Mouse (Mus musculus): ENCODE measurements around the gene Snrnp27. TPM values are rescaled to one million over a fixed set of nuclear protein-coding genes. Genes with fewer than 3 reads are reported as not detected.
A peak's percentile ranks its signal among the peaks of the same experiment; 100 is the strongest.

The Snrnp27 gene
- polyA plus RNA-seq, 1 experiment from 2014 or later = 120 TPM

- Histone ChIP-seq H3K4me1 (replicated peaks; ENCODE audit: insufficient read depth, low read length) (no peaks in the 10 kb centered on the region), H3K9me3 (replicated peaks; ENCODE audit: low read length) (no peaks in the 10 kb centered on the region), H3K4me2 (ENCODE audit: low read length) (no peak overlapping the region), H3K9ac (ENCODE audit: low read depth, low read length) (no peak overlapping the region), H3K27ac (no peak overlapping the region), H3K4me3 (replicated peaks; ENCODE audit: low read depth, low read length) (no peak overlapping the region), H3K36me3 (ENCODE audit: insufficient read depth, low read length) (0 out of 2 replicates have a peak, but pooled peaks cover 19% of the 10 kb centered on the region), H3K27me3 (ENCODE audit: insufficient read depth, low read length) (no peaks in the 10 kb centered on the region)
- TF ChIP-seq CTCF (IDR thresholded peaks at IDR 0.05; ENCODE audit: low read depth) = no peak
- 86% methylated on average over 4 of the region's 4 CpGs for WGBS
- DNase-seq (ENCODE audit: low spot score) (no peak), ATAC-seq (replicated peaks; ENCODE audit: low FRiP score, low read depth) (no peak)
Measured at GRCm38 (mm10) chr6:86708072-86708774, 23.9 kb upstream of the Snrnp27 start.

GRCm38 (mm10) chr6:86702577-86702976, 18.3 kb upstream of the Snrnp27 start:
- no peak overlapping the region for H3K9ac ChIP-seq (ENCODE audit: low read depth, low read length)
- DNase-seq (ENCODE audit: low spot score) (no peak), ATAC-seq (replicated peaks; ENCODE audit: low FRiP score, low read depth) (no peak)
- no peak for TF ChIP-seq CTCF (IDR thresholded peaks at IDR 0.05; ENCODE audit: low read depth)
- no peaks in the 10 kb centered on the region for H3K4me1 ChIP-seq (replicated peaks; ENCODE audit: insufficient read depth, low read length)
- H3K9me3 ChIP-seq (replicated peaks; ENCODE audit: low read length) = no peaks in the 10 kb centered on the region
- H3K4me3 ChIP-seq (replicated peaks; ENCODE audit: low read depth, low read length) = no peak overlapping the region
- H3K4me2 ChIP-seq (ENCODE audit: low read length) = no peak overlapping the region
- 87% methylated on average over 9 of the region's 9 CpGs for WGBS
- no peaks in the 10 kb centered on the region for H3K27me3 ChIP-seq (ENCODE audit: insufficient read depth, low read length)
- peaks cover 50% of the 10 kb centered on the region for H3K36me3 ChIP-seq (ENCODE audit: insufficient read depth, low read length)
- H3K27ac ChIP-seq = no peak overlapping the region

GRCm38 (mm10) chr6:86697903-86698302, 13.6 kb upstream of the Snrnp27 start:
- H3K4me1 ChIP-seq (replicated peaks; ENCODE audit: insufficient read depth, low read length) = no peaks in the 10 kb centered on the region
- WGBS = 87% methylated on average over 6 of the region's 6 CpGs
- peaks cover 47% of the 10 kb centered on the region for H3K36me3 ChIP-seq (ENCODE audit: insufficient read depth, low read length)

GRCm38 (mm10) chr6:86696213-86696612, 11.9 kb upstream of the Snrnp27 start:
- ATAC-seq (replicated peaks; ENCODE audit: low FRiP score, low read depth) = no peak
- H3K9me3 ChIP-seq (replicated peaks; ENCODE audit: low read length) = no peaks in the 10 kb centered on the region
- DNase-seq (ENCODE audit: low spot score) = no peak
- no peaks in the 10 kb centered on the region for H3K4me1 ChIP-seq (replicated peaks; ENCODE audit: insufficient read depth, low read length)
- no peak overlapping the region for H3K9ac ChIP-seq (ENCODE audit: low read depth, low read length)
- H3K4me2 ChIP-seq (ENCODE audit: low read length) = no peak overlapping the region
- no peaks in the 10 kb centered on the region for H3K27me3 ChIP-seq (ENCODE audit: insufficient read depth, low read length)
- 88% methylated on average over 10 of the region's 10 CpGs for WGBS
- H3K27ac ChIP-seq = no peak overlapping the region
- no peak for TF ChIP-seq CTCF (IDR thresholded peaks at IDR 0.05; ENCODE audit: low read depth)
- H3K36me3 ChIP-seq (ENCODE audit: insufficient read depth, low read length) = peaks cover 36% of the 10 kb centered on the region
- H3K4me3 ChIP-seq (replicated peaks; ENCODE audit: low read depth, low read length) = no peak overlapping the region

More at GRCm38 (mm10) chr6:86697903-86698302, 13.6 kb upstream of the Snrnp27 start:
- Histone ChIP-seq H3K27me3 (ENCODE audit: insufficient read depth, low read length) (no peaks in the 10 kb centered on the region), H3K9me3 (replicated peaks; ENCODE audit: low read length) (no peaks in the 10 kb centered on the region), H3K4me2 (ENCODE audit: low read length) (no peak overlapping the region), H3K27ac (no peak overlapping the region), H3K4me3 (replicated peaks; ENCODE audit: low read depth, low read length) (no peak overlapping the region), H3K9ac (ENCODE audit: low read depth, low read length) (no peak overlapping the region)
- no peak for TF ChIP-seq CTCF (IDR thresholded peaks at IDR 0.05; ENCODE audit: low read depth)
- DNase-seq (ENCODE audit: low spot score) = no peak
- no peak for ATAC-seq (replicated peaks; ENCODE audit: low FRiP score, low read depth)

- no peaks in the 10 kb centered on the region for H3K27me3 ChIP-seq (ENCODE audit: insufficient read depth, low read length)
- no peaks in the 10 kb centered on the region for H3K9me3 ChIP-seq (replicated peaks; ENCODE audit: low read length)
- H3K27ac ChIP-seq = no peak overlapping the region
- peak; percentile 43 for DNase-seq (ENCODE audit: low spot score)
- ATAC-seq (replicated peaks; ENCODE audit: low FRiP score, low read depth) = no peak
- no peak overlapping the region for H3K9ac ChIP-seq (ENCODE audit: low read depth, low read length)
- TF ChIP-seq CTCF (IDR thresholded peaks at IDR 0.05; ENCODE audit: low read depth) = peak; percentile 82
- H3K4me3 ChIP-seq (replicated peaks; ENCODE audit: low read depth, low read length) = no peak overlapping the region
- no peak overlapping the region for H3K4me2 ChIP-seq (ENCODE audit: low read length)
- H3K4me1 ChIP-seq (replicated peaks; ENCODE audit: insufficient read depth, low read length) = no peaks in the 10 kb centered on the region
- H3K36me3 ChIP-seq (ENCODE audit: insufficient read depth, low read length) = peaks cover 20% of the 10 kb centered on the region
Measured at GRCm38 (mm10) chr6:86694465-86694864, 10.1 kb upstream of the Snrnp27 start.

GRCm38 (mm10) chr6:86689671-86690070, 5.3 kb upstream of the Snrnp27 start:
- Histone ChIP-seq H3K4me2 (ENCODE audit: low read length) (no peak overlapping the region), H3K4me1 (replicated peaks; ENCODE audit: insufficient read depth, low read length) (no peaks in the 10 kb centered on the region), H3K4me3 (replicated peaks; ENCODE audit: low read depth, low read length) (no peak overlapping the region), H3K27ac (no peak overlapping the region), H3K9ac (ENCODE audit: low read depth, low read length) (no peak overlapping the region), H3K36me3 (ENCODE audit: insufficient read depth, low read length) (0 out of 2 replicates have a peak, but pooled peaks cover 2% of the 10 kb centered on the region), H3K9me3 (replicated peaks; ENCODE audit: low read length) (no peaks in the 10 kb centered on the region), H3K27me3 (ENCODE audit: insufficient read depth, low read length) (no peaks in the 10 kb centered on the region)
- 87% methylated on average over 3 of the region's 3 CpGs for WGBS
- no peak for TF ChIP-seq CTCF (IDR thresholded peaks at IDR 0.05; ENCODE audit: low read depth)
- ATAC-seq (replicated peaks; ENCODE audit: low FRiP score, low read depth) (no peak), DNase-seq (ENCODE audit: low spot score) (no peak)

Measured in kidney, postnatal 0 days (tissue).